Mouse (Mus musculus): Measurements from ENCODE around the gene Brsk1. TPM values are rescaled to one million over a fixed set of nuclear protein-coding genes. Genes with fewer than 3 reads are reported as not detected.

Gene Brsk1
- total RNA-seq (2023) = not detected

GRCm38 (mm10) chr7:4690387-4690786 is at the start of gene Brsk1:
TSS of gene Brsk1 (plus strand) at chr7:4690604.

GRCm38 (mm10) chr7:4658912-4659551 is 31.4 kb upstream of the Brsk1 start, which contains the start of gene Ppp6r1:
TSS of gene Ppp6r1 (minus strand) at chr7:4659019.

GRCm38 (mm10) chr7:4684632-4685417 is 5.6 kb upstream of the Brsk1 start, which contains the start of gene Hspbp1:
TSS of gene Hspbp1 (minus strand) at chr7:4685068.

GRCm38 (mm10) chr7:4725169-4725568 is 34.8 kb downstream of the Brsk1 start, which contains the start of gene Tmem150b:
TSS of gene Tmem150b (minus strand) at chr7:4725249.

GRCm38 (mm10) chr7:4739544-4740275 is 49.3 kb downstream of the Brsk1 start, which contains the start of gene Kmt5c:
TSS of gene Kmt5c (plus strand) at chr7:4740115.

GRCm38 (mm10) chr7:4752821-4753570 is 62.6 kb downstream of the Brsk1 start, which contains the start of gene Cox6b2:
TSS of gene Cox6b2 (minus strand) at chr7:4753094.

Other genes with a start within 250 kb of the Brsk1 start
- gene Rdh13, start 245.0 kb upstream of the Brsk1 start, total RNA-seq (2023) = 10 to 100 TPM; 12.0 to 13.2 TPM
- gene Eps8l1, start 229.9 kb upstream of the Brsk1 start, total RNA-seq (2023) = 10 to 100 TPM; 18.2 to 29.7 TPM
- gene Ppp1r12c, start 188.9 kb upstream of the Brsk1 start, total RNA-seq (2023) = 100 to 1,000 TPM; 228 to 250 TPM
- not detected for gene Tnnt1, start 174.2 kb upstream of the Brsk1 start, total RNA-seq (2023)
- gene Tnni3, start 166.4 kb upstream of the Brsk1 start, total RNA-seq (2023) = under 1 TPM in 1 of 2 experiments, not detected in 1; 0.80 TPM
- gene Dnaaf3, start 158.2 kb upstream of the Brsk1 start, total RNA-seq (2023) = not detected
- not detected for gene Syt5, start 143.1 kb upstream of the Brsk1 start, total RNA-seq (2023)
- not detected for gene Ptprh, start 86.6 kb upstream of the Brsk1 start, total RNA-seq (2023)
- 10 to 100 TPM; 50.4 to 62.8 TPM for gene Tmem86b, start 59.2 kb upstream of the Brsk1 start, total RNA-seq (2023)
- gene Ppp6r1, start 31.6 kb upstream of the Brsk1 start, total RNA-seq (2023) = 100 to 1,000 TPM; 242 to 257 TPM
- gene Hspbp1, start 5.5 kb upstream of the Brsk1 start, total RNA-seq (2023) = 10 to 100 TPM; 52.2 to 54.9 TPM
- 1 to 10 TPM; 2.9 to 3.5 TPM for gene Tmem150b, start 34.6 kb downstream of the Brsk1 start, total RNA-seq (2023)
- gene Kmt5c, start 49.5 kb downstream of the Brsk1 start, total RNA-seq (2023) = 100 to 1,000 TPM; 100 to 105 TPM
- 1 to 10 TPM; 2.7 to 6.8 TPM for gene Cox6b2, start 62.5 kb downstream of the Brsk1 start, total RNA-seq (2023)
- gene Fam71e2, start 80.7 kb downstream of the Brsk1 start, total RNA-seq (2023) = not detected
- not detected for gene Il11, start 92.3 kb downstream of the Brsk1 start, total RNA-seq (2023)
- gene Tmem190, start 92.3 kb downstream of the Brsk1 start, total RNA-seq (2023) = not detected
- gene Tmem238, start 99.1 kb downstream of the Brsk1 start, total RNA-seq (2023) = 1 to 10 TPM; 2.2 to 3.2 TPM
- 1,000 to 10,000 TPM; 1,616 to 1,738 TPM for gene Rpl28, start 102.3 kb downstream of the Brsk1 start, total RNA-seq (2023)
- gene Ube2s, start 122.0 kb downstream of the Brsk1 start, total RNA-seq (2023) = 100 to 1,000 TPM; 115 to 155 TPM
- 1 to 10 TPM; 1.5 to 2.2 TPM for gene Shisa7, start 154.1 kb downstream of the Brsk1 start, total RNA-seq (2023)
- gene Isoc2b, start 179.7 kb downstream of the Brsk1 start, total RNA-seq (2023) = 10 to 100 TPM in 1 of 2 experiments, 1 to 10 TPM in 1; 8.1 to 13.1 TPM
- 10 to 100 TPM; 11.1 to 11.2 TPM for gene Isoc2a, start 186.5 kb downstream of the Brsk1 start, total RNA-seq (2023)
- gene Gm36210, start 215.9 kb downstream of the Brsk1 start, total RNA-seq (2023) = not detected
- gene Zfp628, start 224.6 kb downstream of the Brsk1 start, total RNA-seq (2023) = 10 to 100 TPM; 32.8 to 34.2 TPM
- gene Nat14, start 231.4 kb downstream of the Brsk1 start, total RNA-seq (2023) = 10 to 100 TPM in 1 of 2 experiments, 1 to 10 TPM in 1; 6.6 to 10.6 TPM
- gene Ssc5d, start 235.2 kb downstream of the Brsk1 start, total RNA-seq (2023) = under 1 TPM in 1 of 2 experiments, not detected in 1; 0.41 TPM